Mouse (Mus musculus): Measurements from ENCODE around the gene Hnrnph3. TPM values are rescaled to one million over a fixed set of nuclear protein-coding genes. Genes with fewer than 3 reads are reported as not detected.

The Hnrnph3 gene
- polyA plus RNA-seq, 1 experiment from 2014 or later = 191 TPM

GRCm38 (mm10) chr10:63010268-63010667 is 13.7 kb downstream of the Hnrnph3 start:
- Histone ChIP-seq H3K4me2 (replicated peaks) (no peak overlapping the region), H3K4me1 (no peaks in the 10 kb centered on the region), H3K9me3 (no peaks in the 10 kb centered on the region), H3K4me3 (no peak overlapping the region), H3K9ac (replicated peaks) (no peak overlapping the region), H3K27ac (replicated peaks) (no peak overlapping the region), H3K36me3 (peaks cover 89% of the 10 kb centered on the region), H3K27me3 (no peaks in the 10 kb centered on the region)
- 82% methylated on average over 4 of the region's 4 CpGs for whole genome bisulfite sequencing
- no peak for ATAC-seq (replicated peaks)

GRCm38 (mm10) chr10:63008193-63008592 is 15.8 kb downstream of the Hnrnph3 start:
- Histone ChIP-seq H3K27me3 (no peaks in the 10 kb centered on the region), H3K4me3 (no peak overlapping the region), H3K4me2 (replicated peaks) (no peak overlapping the region), H3K36me3 (peaks cover 89% of the 10 kb centered on the region), H3K27ac (replicated peaks) (no peak overlapping the region), H3K9ac (replicated peaks) (no peak overlapping the region), H3K4me1 (no peaks in the 10 kb centered on the region), H3K9me3 (no peaks in the 10 kb centered on the region)
- 74% methylated on average over 3 of the region's 3 CpGs for WGBS
- ATAC-seq (replicated peaks) = no peak

GRCm38 (mm10) chr10:63004556-63004955 is 19.5 kb downstream of the Hnrnph3 start:
- Histone ChIP-seq H3K27ac (replicated peaks) (no peak overlapping the region), H3K4me1 (no peaks in the 10 kb centered on the region), H3K36me3 (peaks cover 88% of the 10 kb centered on the region), H3K4me3 (no peak overlapping the region), H3K4me2 (replicated peaks) (no peak overlapping the region), H3K9me3 (no peaks in the 10 kb centered on the region), H3K9ac (replicated peaks) (no peak overlapping the region), H3K27me3 (no peaks in the 10 kb centered on the region)
- 93% methylated on average over 9 of the region's 9 CpGs for WGBS
- no peak for ATAC-seq (replicated peaks)

DNA sequence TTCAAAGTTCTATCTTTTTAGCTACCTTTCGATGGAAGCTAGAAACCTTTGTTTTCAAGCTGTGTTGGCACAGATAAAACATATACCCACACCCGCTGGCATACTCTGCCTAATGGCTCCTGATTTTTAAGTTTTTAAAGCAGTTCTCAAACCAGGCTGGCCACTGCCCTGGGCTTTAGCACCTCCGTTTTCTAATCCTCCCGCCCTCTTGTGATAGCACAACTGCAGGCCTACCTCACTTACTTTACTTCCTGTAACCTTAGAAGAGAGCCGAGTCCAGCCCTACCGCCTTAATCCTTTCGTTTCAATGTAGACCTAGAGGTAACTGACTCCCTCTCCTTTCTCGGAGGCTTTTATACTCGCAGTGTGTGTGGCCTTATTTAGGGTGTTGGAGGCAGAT is 20.8 kb downstream of the Hnrnph3 start:
- Histone ChIP-seq H3K4me3 (no peak overlapping the region), H3K9ac (replicated peaks) (no peak overlapping the region), H3K36me3 (peaks cover 89% of the 10 kb centered on the region), H3K4me1 (no peaks in the 10 kb centered on the region), H3K27ac (replicated peaks) (no peak overlapping the region), H3K27me3 (no peaks in the 10 kb centered on the region), H3K4me2 (replicated peaks) (no peak overlapping the region), H3K9me3 (no peaks in the 10 kb centered on the region)
- no peak for ATAC-seq (replicated peaks)
- 75% methylated on average over 9 of the region's 9 CpGs for WGBS

GRCm38 (mm10) chr10:63000584-63000983 is 23.4 kb downstream of the Hnrnph3 start:
- H3K36me3 ChIP-seq = peaks cover 92% of the 10 kb centered on the region
- no peaks in the 10 kb centered on the region for H3K4me1 ChIP-seq
- 74% methylated on average over 9 of the region's 9 CpGs for WGBS
- H3K27ac ChIP-seq (replicated peaks) = no peak overlapping the region
- no peak for ATAC-seq (replicated peaks)
- H3K27me3 ChIP-seq = no peaks in the 10 kb centered on the region
- no peak overlapping the region for H3K9ac ChIP-seq (replicated peaks)
- no peak overlapping the region for H3K4me2 ChIP-seq (replicated peaks)
- no peaks in the 10 kb centered on the region for H3K9me3 ChIP-seq
- no peak overlapping the region for H3K4me3 ChIP-seq

- Histone ChIP-seq H3K4me2 (replicated peaks) (no peak overlapping the region), H3K27me3 (no peaks in the 10 kb centered on the region), H3K4me1 (no peaks in the 10 kb centered on the region), H3K36me3 (peaks cover 91% of the 10 kb centered on the region), H3K9me3 (no peaks in the 10 kb centered on the region), H3K27ac (replicated peaks) (no peak overlapping the region), H3K9ac (replicated peaks) (no peak overlapping the region), H3K4me3 (no peak overlapping the region)
- no peak for ATAC-seq (replicated peaks)
- 91% methylated on average over 8 of the region's 9 CpGs for WGBS
Measured at GRCm38 (mm10) chr10:62993991-62994390, 30.0 kb downstream of the Hnrnph3 start.

GRCm38 (mm10) chr10:62990636-62991035 is 33.4 kb downstream of the Hnrnph3 start:
- H3K4me1 ChIP-seq = no peaks in the 10 kb centered on the region
- no peaks in the 10 kb centered on the region for H3K9me3 ChIP-seq
- H3K4me2 ChIP-seq (replicated peaks) = no peak overlapping the region
- no peak overlapping the region for H3K9ac ChIP-seq (replicated peaks)
- no peaks in the 10 kb centered on the region for H3K27me3 ChIP-seq
- H3K36me3 ChIP-seq = peaks cover 84% of the 10 kb centered on the region
- no peak overlapping the region for H3K27ac ChIP-seq (replicated peaks)
- ATAC-seq (replicated peaks) = no peak
- no peak overlapping the region for H3K4me3 ChIP-seq
- WGBS = 96% methylated on average over 15 of the region's 15 CpGs

DNA sequence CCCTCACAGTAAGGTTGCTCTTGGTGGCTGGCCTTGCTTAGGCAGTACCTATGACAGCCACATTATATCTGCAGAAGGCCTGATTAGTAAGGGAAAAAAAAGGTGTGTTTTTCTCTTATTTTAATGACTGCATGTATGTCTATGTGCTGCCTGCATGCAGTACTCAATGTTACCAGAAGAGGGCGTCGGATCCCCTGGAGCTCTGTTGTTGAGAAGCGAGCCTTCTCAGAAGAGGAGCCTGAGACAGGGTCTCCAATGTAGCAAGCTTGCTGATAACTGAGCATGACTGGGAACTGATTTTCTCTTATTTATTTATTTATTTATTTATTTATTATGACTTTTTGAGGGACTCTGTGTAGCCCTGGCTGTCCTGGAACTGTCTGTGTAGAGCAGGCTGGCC is 36.7 kb downstream of the Hnrnph3 start:
- no peak for ATAC-seq (replicated peaks)
- no peaks in the 10 kb centered on the region for H3K27me3 ChIP-seq
- H3K36me3 ChIP-seq = peaks cover 75% of the 10 kb centered on the region
- no peak overlapping the region for H3K4me3 ChIP-seq
- H3K4me2 ChIP-seq (replicated peaks) = no peak overlapping the region
- H3K27ac ChIP-seq (replicated peaks) = no peak overlapping the region
- H3K9ac ChIP-seq (replicated peaks) = no peak overlapping the region
- 25% methylated on average over 3 of the region's 3 CpGs for WGBS
- H3K9me3 ChIP-seq = no peaks in the 10 kb centered on the region
- no peaks in the 10 kb centered on the region for H3K4me1 ChIP-seq

DNA sequence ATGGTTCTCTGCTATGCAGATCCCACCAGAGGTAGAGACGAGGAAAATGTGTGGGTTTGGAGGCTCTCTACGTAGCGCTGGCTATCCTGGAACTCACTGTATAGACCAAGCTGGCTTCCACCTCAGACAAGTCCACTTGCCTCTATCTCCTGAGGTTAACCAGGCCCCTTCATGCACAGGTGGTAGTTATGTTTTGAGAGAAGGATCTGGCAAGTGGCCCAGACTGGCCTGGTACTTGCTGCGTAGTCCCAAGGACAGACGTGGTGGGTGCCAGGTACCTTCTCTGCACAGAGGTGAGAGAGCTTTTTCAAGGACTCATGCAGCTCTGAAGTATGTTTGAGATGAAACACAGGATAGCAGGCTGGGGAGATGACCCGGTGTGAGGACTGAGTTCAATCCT is 39.5 kb downstream of the Hnrnph3 start:
- 93% methylated on average over 6 of the region's 6 CpGs for WGBS
- Histone ChIP-seq H3K4me1 (peaks cover 13% of the 10 kb centered on the region), H3K27ac (replicated peaks) (no peak overlapping the region), H3K27me3 (no peaks in the 10 kb centered on the region), H3K4me2 (replicated peaks) (no peak overlapping the region), H3K36me3 (peaks cover 48% of the 10 kb centered on the region), H3K9me3 (no peaks in the 10 kb centered on the region), H3K9ac (replicated peaks) (no peak overlapping the region), H3K4me3 (no peak overlapping the region)
- ATAC-seq (replicated peaks) = no peak

DNA sequence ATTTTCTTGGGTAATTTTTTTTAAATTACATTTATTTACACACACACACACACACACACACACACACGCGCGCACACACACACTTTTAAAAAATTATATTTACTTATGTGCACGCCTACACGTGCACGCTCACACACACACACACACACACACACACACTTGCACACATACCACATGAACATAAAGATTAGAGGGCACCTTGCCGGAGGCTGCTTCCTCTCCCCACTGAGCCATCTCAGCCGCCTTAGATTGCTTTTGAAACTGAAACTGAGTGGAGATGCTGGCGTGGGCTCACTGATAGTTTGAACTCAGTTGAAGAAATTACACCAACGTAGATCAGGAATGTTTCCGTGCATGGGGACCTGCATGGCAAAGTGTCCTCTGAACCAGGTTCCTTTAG is 39.9 kb downstream of the Hnrnph3 start:
- Histone ChIP-seq H3K36me3 (peaks cover 43% of the 10 kb centered on the region), H3K27me3 (no peaks in the 10 kb centered on the region), H3K9me3 (no peaks in the 10 kb centered on the region), H3K9ac (replicated peaks) (no peak overlapping the region), H3K4me2 (replicated peaks) (no peak overlapping the region), H3K4me1 (peaks cover 13% of the 10 kb centered on the region), H3K27ac (replicated peaks) (no peak overlapping the region), H3K4me3 (no peak overlapping the region)
- 92% methylated on average over 11 of the region's 11 CpGs for whole genome bisulfite sequencing
- no peak for ATAC-seq (replicated peaks)

DNA sequence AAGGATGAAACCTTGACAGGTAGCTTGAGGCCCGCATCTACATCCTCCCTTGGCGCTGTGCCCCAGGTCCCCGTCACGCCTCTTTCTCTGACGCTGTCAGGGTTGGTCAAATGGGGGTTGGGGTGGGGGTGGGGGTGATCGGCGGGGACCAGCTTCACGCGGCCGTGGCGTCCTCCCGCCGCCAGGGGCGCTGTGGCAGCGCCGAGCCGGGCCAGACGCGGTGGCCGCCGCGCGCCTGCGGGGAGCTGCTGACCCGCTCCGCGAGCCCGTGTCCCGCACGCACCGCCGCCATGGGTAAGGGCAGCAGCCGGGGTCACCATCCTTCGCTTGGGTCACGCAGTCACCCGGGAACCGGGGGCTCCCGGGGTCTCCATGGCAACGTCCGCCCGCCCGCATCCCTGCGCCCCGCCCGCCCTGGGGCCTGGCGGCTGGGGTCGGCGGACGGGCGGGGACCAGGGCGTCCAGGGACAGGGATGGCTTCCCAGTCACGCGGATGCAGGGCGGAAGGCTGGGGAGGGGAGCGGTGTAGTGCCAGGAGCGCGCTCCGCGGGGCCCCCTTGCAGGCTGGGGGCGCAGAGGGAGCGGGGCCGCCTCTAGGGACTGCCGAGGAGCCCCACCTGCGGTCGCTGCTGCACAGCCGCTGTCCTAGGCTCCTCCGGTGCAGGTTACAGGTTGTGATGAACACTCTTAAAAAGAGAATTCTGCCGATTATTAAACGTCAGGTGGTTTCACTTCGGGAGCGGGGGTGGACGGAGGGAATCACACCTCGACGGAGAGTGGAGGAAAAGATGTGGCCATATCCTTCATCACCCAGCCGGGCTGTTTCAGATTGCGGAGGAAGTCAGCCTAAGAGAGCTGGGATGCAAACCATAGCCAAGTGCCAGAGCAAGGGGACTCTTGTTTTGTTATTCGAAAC is 43.7 kb downstream of the Hnrnph3 start, which contains the start of gene Rufy2:
Gene Rufy2, plus strand, starts transcription at position 185 of the 916 bp plus-strand sequence.
- no peaks in the 10 kb centered on the region for H3K9me3 ChIP-seq
- under 1% methylated on average over 72 of the region's 77 CpGs for WGBS
- H3K4me1 ChIP-seq = peaks cover 13% of the 10 kb centered on the region
- H3K27ac ChIP-seq (replicated peaks) = peak within 1 kb of the TSS; percentile 84
- peak within 1 kb of the TSS; percentile 95 for H3K9ac ChIP-seq (replicated peaks)
- peak; percentile 94 for ATAC-seq (replicated peaks)
- H3K36me3 ChIP-seq = peaks cover 16% of the 10 kb centered on the region
- H3K27me3 ChIP-seq = no peaks in the 10 kb centered on the region
- peak within 1 kb of the TSS; percentile 98 for H3K4me3 ChIP-seq
- H3K4me2 ChIP-seq (replicated peaks) = peak within 1 kb of the TSS; percentile 60

- Histone ChIP-seq H3K27me3 (no peaks in the 10 kb centered on the region), H3K27ac (replicated peaks) (peak overlapping the region; percentile 84), H3K4me2 (replicated peaks) (peak overlapping the region; percentile 60), H3K4me1 (peaks cover 13% of the 10 kb centered on the region), H3K9me3 (no peaks in the 10 kb centered on the region), H3K4me3 (peak overlapping the region; percentile 98), H3K36me3 (peaks cover 13% of the 10 kb centered on the region), H3K9ac (replicated peaks) (peak overlapping the region; percentile 95)
- 4% methylated on average over 10 of the region's 10 CpGs for WGBS
- no peak for ATAC-seq (replicated peaks)
Measured at GRCm38 (mm10) chr10:62979667-62980038, 44.4 kb downstream of the Hnrnph3 start.

GRCm38 (mm10) chr10:62971821-62972220 is 52.2 kb downstream of the Hnrnph3 start:
- Histone ChIP-seq H3K9me3 (no peaks in the 10 kb centered on the region), H3K27me3 (no peaks in the 10 kb centered on the region), H3K36me3 (peaks cover 11% of the 10 kb centered on the region), H3K4me3 (no peak overlapping the region), H3K4me1 (no peaks in the 10 kb centered on the region), H3K9ac (replicated peaks) (no peak overlapping the region), H3K27ac (replicated peaks) (no peak overlapping the region), H3K4me2 (replicated peaks) (no peak overlapping the region)
- 68% methylated on average over 16 of the region's 16 CpGs for WGBS
- no peak for ATAC-seq (replicated peaks)

Data from forebrain, embryonic 15.5 days (tissue).